Mouse (Mus musculus) G1E (cell line): ENCODE results near the gene Arsk. TPM values are rescaled to one million over a fixed set of nuclear protein-coding genes. Genes with fewer than 3 reads are reported as not detected.

Experiments used
- ATAC-seq: 2 replicates; pipeline ENCODE4 v1.8.0; 2016; ENCODE audit warnings: mild to moderate bottlenecking; ENCODE audit not compliant: insufficient number of reproducible peaks, poor library complexity, low FRiP score, severe bottlenecking; ENCODE audit errors: extremely low read depth
- DNase-seq: peaks from one replicate; pipeline ENCODE4 v3.0.0; 2012; ENCODE audit warnings: low spot score
- H3K27me3 ChIP-seq: 2 replicates; pipeline ENCODE4 v1.6.1; 2012; ENCODE audit warnings: mild to moderate bottlenecking, low read length, inconsistent platforms; ENCODE audit not compliant: insufficient read depth
- H3K36me3 ChIP-seq: replicated peaks from 2 replicates; pipeline ENCODE3; 2012; ENCODE audit warnings: mild to moderate bottlenecking, inconsistent platforms
- H3K4me1 ChIP-seq: 2 replicates; pipeline ENCODE4 v1.6.1; 2012; ENCODE audit warnings: low read depth, low read length, inconsistent platforms, mixed read lengths; ENCODE audit not compliant: insufficient read depth
- H3K4me3 ChIP-seq: 2 replicates; pipeline ENCODE4 v1.5.1; 2012; ENCODE audit warnings: low read depth, mild to moderate bottlenecking, inconsistent platforms, low read length, moderate library complexity, mixed read lengths
- H3K9me3 ChIP-seq: replicated peaks from 2 replicates; pipeline ENCODE4 v1.6.1; 2012; ENCODE audit warnings: inconsistent platforms
- CTCF ChIP-seq: IDR thresholded peaks from 2 replicates; pipeline ENCODE4 v1.5.1; 2012; ENCODE audit warnings: low read depth, low read length, inconsistent platforms, mixed read lengths
- GATA1 ChIP-seq: IDR thresholded peaks from 2 replicates; pipeline ENCODE4 v1.6.1; 2012; ENCODE audit warnings: borderline replicate concordance, low read length, inconsistent platforms, mixed read lengths
- GATA2 ChIP-seq: IDR thresholded peaks from 2 replicates; pipeline ENCODE4 v1.6.1; 2012; ENCODE audit warnings: low read depth, low read length, inconsistent platforms, borderline replicate concordance
- POLR2AphosphoS5 ChIP-seq: IDR thresholded peaks from 2 replicates; pipeline ENCODE4 v1.6.1; 2012; ENCODE audit warnings: low read depth, low read length, inconsistent platforms; ENCODE audit not compliant: insufficient replicate concordance
- TAL1 ChIP-seq: conservative IDR thresholded peaks from 2 replicates; pipeline ENCODE4 v1.6.1; 2012; ENCODE audit warnings: low read depth, low read length, inconsistent platforms, mixed read lengths
- polyA plus RNA-seq: library from polyadenylated mRNA; stranded (reverse); fragments of >175 nt; gene quantifications from 2 replicates; pipeline ENCODE4 v1.2.3, GENCODE M21; 2012
- total RNA-seq, 2 experiments: library from RNA; stranded (forward) in 1 of 2; stranded (reverse) in 1 of 2; fragments of 200-1000 nt in 1 of 2; fragments of >200 nt in 1 of 2; fragmentation: Nextera tagmentation in 1 of 2; gene quantifications; 2 replicates each; pipeline ENCODE4 v1.2.3; 2014 to 2017

Gene Arsk
- 16.3 and 16.6 TPM in 2 replicates for total RNA-seq (2014; fragmentation: Nextera tagmentation)
- 7.0 and 7.9 TPM in 2 replicates for total RNA-seq (2017)
- polyA plus RNA-seq = 1.9 and 2.5 TPM in 2 replicates

DNA sequence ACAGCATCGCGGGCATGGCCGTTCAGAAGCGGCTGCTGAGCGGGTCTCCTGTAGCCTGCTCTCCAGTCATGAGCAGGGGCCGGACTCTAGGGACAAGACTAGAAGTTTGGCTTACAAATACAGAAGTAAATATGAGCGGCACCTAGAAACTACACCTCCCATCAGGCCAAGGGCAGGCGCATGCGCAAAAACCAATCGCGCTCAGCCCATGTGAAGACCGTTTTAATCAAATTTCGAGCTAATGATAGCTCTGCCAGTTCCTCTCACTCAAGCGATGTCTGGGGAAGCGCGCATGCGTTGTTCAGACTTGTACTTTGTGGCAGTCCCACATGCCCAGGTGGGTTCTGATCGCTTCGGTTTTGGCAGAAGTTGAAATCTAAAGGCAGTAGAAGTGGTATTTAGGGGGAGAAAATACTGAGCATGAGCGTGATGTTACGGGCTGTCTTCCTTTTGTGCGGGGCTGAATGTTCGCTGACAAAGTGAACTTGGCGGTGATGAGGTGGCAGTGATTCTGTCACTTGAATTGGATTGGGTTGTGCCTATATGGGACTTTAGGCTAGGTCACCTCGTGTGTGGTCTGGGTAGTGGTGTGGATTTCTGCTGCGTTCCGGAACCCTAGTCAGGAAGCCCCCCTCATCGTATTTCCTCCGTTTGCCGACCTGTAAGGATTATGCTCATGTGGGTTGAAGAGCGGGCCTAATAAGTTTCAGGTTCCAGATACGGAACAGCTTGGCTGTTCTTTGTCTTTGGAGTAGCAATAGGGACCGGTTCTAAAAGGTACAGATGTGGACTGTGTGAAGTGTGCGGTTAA, at the start of gene Arsk, which contains the start of gene Ttc37:
Arsk (minus strand) TSS at position 168 of the 811 bp plus-strand sequence.
Ttc37 (plus strand) TSS at position 242 of the 811 bp plus-strand sequence.
- Histone ChIP-seq H3K4me1 (peaks cover 15% of the 10 kb centered on the region), H3K36me3 (peaks cover 35% of the 10 kb centered on the region), H3K27me3 (no peaks in the 10 kb centered on the region), H3K4me3 (peak within 1 kb of the TSS; percentile 85), H3K9me3 (no peaks in the 10 kb centered on the region)
- DNase-seq (peak; percentile 50), ATAC-seq (peak; percentile 93)
- no peak for TF ChIP-seq GATA2
- no peak for TF ChIP-seq CTCF
- no peak for TF ChIP-seq POLR2AphosphoS5
- no peak for TF ChIP-seq GATA1
- no peak for TF ChIP-seq TAL1

DNA sequence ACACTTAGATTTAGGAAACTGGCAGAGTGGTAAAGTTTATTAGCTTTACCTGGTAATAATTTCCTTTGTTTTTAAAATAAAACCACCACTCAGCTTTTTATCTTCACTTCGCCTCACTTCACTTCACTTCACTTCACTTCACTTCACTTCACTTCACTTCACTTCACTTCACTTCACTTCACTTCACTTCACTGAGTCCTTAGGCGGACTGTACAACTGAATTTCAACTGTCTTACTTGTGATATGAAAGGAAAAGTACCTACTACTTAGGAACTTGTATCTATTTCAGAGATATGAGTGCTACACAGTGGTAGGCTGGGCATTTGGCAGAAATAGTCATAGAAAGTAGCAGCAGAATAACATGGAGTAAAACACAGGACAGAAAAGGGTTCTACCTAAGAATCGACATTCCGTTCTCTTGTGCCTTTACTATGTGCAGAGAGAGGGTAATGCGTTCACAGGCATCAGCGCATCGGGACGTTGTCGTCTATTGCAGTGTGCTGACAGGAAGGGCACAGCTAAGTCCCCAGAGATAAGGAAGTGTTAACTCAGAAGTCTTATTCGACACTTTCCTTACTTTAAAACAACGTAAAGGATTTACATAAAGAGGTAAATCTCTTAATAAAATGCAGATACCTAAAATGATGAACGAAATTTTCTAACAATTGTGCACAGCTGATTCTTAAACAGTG, 42.8 kb upstream of the Arsk start:
- ATAC-seq = no peak
- no peak overlapping the region for H3K4me3 ChIP-seq
- no peak for TF ChIP-seq GATA1
- DNase-seq = no peak
- peaks cover 47% of the 10 kb centered on the region for H3K36me3 ChIP-seq
- no peaks in the 10 kb centered on the region for H3K27me3 ChIP-seq
- H3K4me1 ChIP-seq = no peaks in the 10 kb centered on the region; the same call in 1 of the 2 replicates
- no peaks in the 10 kb centered on the region for H3K9me3 ChIP-seq

DNA sequence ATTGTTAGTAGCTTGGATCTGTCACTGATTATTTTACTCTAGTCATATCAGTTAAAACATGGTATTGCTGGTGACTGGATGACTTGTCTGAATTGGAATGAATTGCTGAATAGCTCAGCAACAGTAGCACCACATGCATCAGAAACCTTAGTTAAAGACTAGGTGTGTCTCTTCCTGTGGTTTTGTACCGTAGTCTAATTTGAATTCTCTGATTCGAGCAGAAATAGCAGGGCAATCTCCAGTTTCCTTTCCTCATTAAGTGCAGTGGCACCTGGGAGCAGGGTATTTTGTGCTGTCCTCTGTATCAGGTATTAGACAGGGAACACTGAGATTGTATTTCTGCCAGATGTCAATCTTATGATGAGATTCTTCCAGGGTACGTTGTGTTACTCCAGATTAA, 40.4 kb upstream of the Arsk start:
- Histone ChIP-seq H3K4me1 (no peaks in the 10 kb centered on the region; the same call in 1 of the 2 replicates), H3K36me3 (peaks cover 56% of the 10 kb centered on the region), H3K27me3 (no peaks in the 10 kb centered on the region), H3K4me3 (no peak overlapping the region), H3K9me3 (no peaks in the 10 kb centered on the region)
- no peak for DNase-seq
- ATAC-seq = no peak
- TF ChIP-seq TAL1 (no peak), GATA1 (no peak), POLR2AphosphoS5 (no peak), CTCF (no peak), GATA2 (no peak)

DNA sequence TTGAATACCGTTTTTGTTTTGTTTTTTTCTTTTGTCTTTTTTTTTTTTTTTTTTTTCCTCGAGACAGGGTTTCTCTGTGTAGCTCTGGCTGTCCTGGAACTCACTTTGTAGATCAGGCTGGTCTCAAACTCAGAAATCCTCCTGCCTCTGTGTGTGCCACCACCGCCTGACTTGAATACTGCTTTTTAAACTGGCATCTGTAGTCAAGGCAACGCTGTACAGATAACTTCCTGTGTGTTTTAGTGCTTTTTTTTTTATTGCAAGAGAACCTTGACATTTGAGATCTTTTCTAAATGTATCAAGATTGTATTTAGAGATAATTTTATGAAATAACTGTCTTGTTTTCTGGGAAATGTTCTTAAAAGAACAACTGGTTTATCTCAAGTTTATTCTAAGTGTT, 34.0 kb upstream of the Arsk start:
- Histone ChIP-seq H3K36me3 (peaks cover 65% of the 10 kb centered on the region), H3K27me3 (no peaks in the 10 kb centered on the region), H3K9me3 (no peaks in the 10 kb centered on the region), H3K4me3 (no peak overlapping the region), H3K4me1 (no peaks in the 10 kb centered on the region)
- no peak for DNase-seq
- TF ChIP-seq GATA1 = no peak
- no peak for TF ChIP-seq CTCF
- no peak for TF ChIP-seq TAL1
- TF ChIP-seq POLR2AphosphoS5 = no peak
- TF ChIP-seq GATA2 = no peak
- ATAC-seq = no peak

DNA sequence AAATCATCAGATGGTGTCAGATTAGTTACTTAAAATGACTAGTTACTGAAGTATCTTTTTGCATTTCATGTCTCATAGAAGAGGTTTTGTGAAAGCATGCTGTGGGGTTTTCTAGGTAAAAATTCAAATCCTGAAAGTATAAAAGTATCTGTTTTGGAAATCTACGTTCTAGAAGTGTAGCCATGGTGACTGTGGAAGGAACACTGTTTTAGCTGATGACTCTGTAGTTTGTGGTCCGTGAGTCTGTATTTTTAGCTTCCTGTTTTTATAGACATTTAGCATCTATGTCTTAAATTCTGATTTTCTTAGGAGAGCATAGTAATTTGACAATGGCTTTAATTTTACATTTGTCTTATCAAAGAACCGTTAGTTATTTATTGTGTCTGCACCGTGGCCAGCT, 30.3 kb upstream of the Arsk start:
- H3K4me1 ChIP-seq = no peaks in the 10 kb centered on the region
- H3K36me3 ChIP-seq = peaks cover 67% of the 10 kb centered on the region
- no peak for TF ChIP-seq TAL1
- TF ChIP-seq CTCF = no peak
- TF ChIP-seq POLR2AphosphoS5 = no peak
- TF ChIP-seq GATA2 = no peak
- no peak for TF ChIP-seq GATA1
- H3K27me3 ChIP-seq = no peaks in the 10 kb centered on the region
- DNase-seq (no peak), ATAC-seq (no peak)
- no peaks in the 10 kb centered on the region for H3K9me3 ChIP-seq
- H3K4me3 ChIP-seq = no peak overlapping the region

DNA sequence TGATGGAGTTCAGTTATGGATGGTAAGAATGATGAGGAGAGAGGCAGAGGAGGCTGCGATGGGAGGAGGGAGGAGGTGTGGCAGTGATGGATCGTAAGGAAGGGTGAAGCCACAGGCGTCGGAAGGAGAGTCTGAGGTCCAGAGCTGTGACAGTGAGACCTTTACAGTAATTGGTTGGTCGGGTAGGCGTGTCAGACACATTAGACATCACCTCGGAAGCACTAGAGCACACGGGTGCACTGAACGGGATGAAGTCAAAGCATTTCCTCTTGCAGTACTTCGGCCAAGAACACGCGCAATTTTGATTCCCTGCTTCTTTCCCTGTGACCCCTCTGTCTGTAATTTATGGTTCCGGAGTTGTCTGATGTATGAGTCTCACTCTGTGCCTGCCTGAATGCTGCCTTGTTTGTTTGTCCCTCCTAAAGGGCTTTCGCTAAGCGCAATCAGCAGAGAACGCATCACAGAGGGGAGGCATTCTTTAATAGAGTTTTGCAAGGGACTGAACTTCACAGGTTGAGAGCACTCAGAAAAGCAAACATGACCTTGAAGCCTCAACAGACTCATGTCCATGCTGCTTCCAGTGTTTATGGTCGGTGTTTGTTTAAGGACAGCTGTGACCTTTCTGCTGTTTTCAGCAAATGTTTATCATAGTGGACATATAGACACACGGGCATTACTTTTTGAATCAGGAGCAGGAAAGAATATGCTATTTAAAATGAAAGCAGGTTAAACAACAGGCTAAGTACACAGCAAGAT, 10.8 kb upstream of the Arsk start:
- Histone ChIP-seq H3K9me3 (no peaks in the 10 kb centered on the region), H3K4me3 (no peak overlapping the region), H3K4me1 (no peaks in the 10 kb centered on the region), H3K36me3 (peaks cover 54% of the 10 kb centered on the region), H3K27me3 (no peaks in the 10 kb centered on the region)
- DNase-seq = no peak
- TF ChIP-seq POLR2AphosphoS5 (no peak), GATA1 (no peak), GATA2 (no peak), CTCF (no peak), TAL1 (no peak)
- no peak for ATAC-seq
